Mouse (Mus musculus): ENCODE data around the gene Nudt13. TPM values are rescaled to one million over a fixed set of nuclear protein-coding genes. Genes with fewer than 3 reads are reported as not detected.

The Nudt13 gene
- total and polyA plus RNA-seq, 2 experiments = 10.0 to 13.7 TPM

GRCm38 (mm10) chr14:20340866-20341265 lies 46.4 kb downstream of the Nudt13 start:
- no peak for DNase-seq (ENCODE audit: extremely low read depth, low read depth, low spot score)
- H3K4me1 ChIP-seq (ENCODE audit: control insufficient read depth, insufficient read depth, low read length) = peaks cover 4% of the 10 kb centered on the region
- no peak overlapping the region for H3K9ac ChIP-seq (ENCODE audit: low read depth, low read length)
- H3K27me3 ChIP-seq (ENCODE audit: control insufficient read depth, insufficient read depth, low read length) = no peaks in the 10 kb centered on the region
- H3K36me3 ChIP-seq (ENCODE audit: control insufficient read depth, insufficient read depth, low read length) = peaks cover 26% of the 10 kb centered on the region
- no peaks in the 10 kb centered on the region; the same call in 1 of the 2 replicates for H3K79me2 ChIP-seq (ENCODE audit: control insufficient read depth, insufficient read depth, low read length)
- TF ChIP-seq CTCF (IDR thresholded peaks at IDR 0.05; ENCODE audit: low read depth, low read length) (no peak), POLR2A (IDR thresholded peaks at IDR 0.05; ENCODE audit: extremely low read depth, insufficient read depth, low read length) (no peak)
- H3K27ac ChIP-seq (replicated peaks; ENCODE audit: insufficient read depth, low read depth, low read length) = no peak overlapping the region
- 86% methylated on average over 7 of the region's 7 CpGs for WGBS
- no peak overlapping the region for H3K4me3 ChIP-seq (ENCODE audit: insufficient read depth, low read depth, low read length)

GRCm38 (mm10) chr14:20345885-20346284 lies 51.4 kb downstream of the Nudt13 start:
- Histone ChIP-seq H3K27me3 (ENCODE audit: control insufficient read depth, insufficient read depth, low read length) (no peaks in the 10 kb centered on the region), H3K79me2 (ENCODE audit: control insufficient read depth, insufficient read depth, low read length) (peaks cover 5% of the 10 kb centered on the region; the same call in 1 of the 2 replicates), H3K36me3 (ENCODE audit: control insufficient read depth, insufficient read depth, low read length) (peaks cover 6% of the 10 kb centered on the region), H3K27ac (replicated peaks; ENCODE audit: insufficient read depth, low read depth, low read length) (no peak overlapping the region), H3K4me1 (ENCODE audit: control insufficient read depth, insufficient read depth, low read length) (peaks cover 11% of the 10 kb centered on the region), H3K9ac (ENCODE audit: low read depth, low read length) (no peak overlapping the region), H3K4me3 (ENCODE audit: insufficient read depth, low read depth, low read length) (no peak overlapping the region)
- no peak for TF ChIP-seq CTCF (IDR thresholded peaks at IDR 0.05; ENCODE audit: low read depth, low read length)
- no peak for TF ChIP-seq POLR2A (IDR thresholded peaks at IDR 0.05; ENCODE audit: extremely low read depth, insufficient read depth, low read length)
- 59% methylated on average over 9 of the region's 9 CpGs for WGBS
- DNase-seq (ENCODE audit: extremely low read depth, low read depth, low spot score) = peak; percentile 10

GRCm38 (mm10) chr14:20347441-20347990 lies 53.0 kb downstream of the Nudt13 start:
- no peak for DNase-seq (ENCODE audit: extremely low read depth, low read depth, low spot score)
- TF ChIP-seq POLR2A (IDR thresholded peaks at IDR 0.05; ENCODE audit: extremely low read depth, insufficient read depth, low read length) = no peak

GRCm38 (mm10) chr14:20347991-20348541 lies 53.6 kb downstream of the Nudt13 start, which contains the start of the genes Ecd and Fam149b:
TSS of gene Ecd (minus strand) at chr14:20348121.
TSS of gene Fam149b (plus strand) at chr14:20348162.
- H3K4me1 ChIP-seq (ENCODE audit: control insufficient read depth, insufficient read depth, low read length) = peaks cover 11% of the 10 kb centered on the region
- peak within 1 kb of the TSS; percentile 90 for H3K9ac ChIP-seq (ENCODE audit: low read depth, low read length)
- no peaks in the 10 kb centered on the region for H3K27me3 ChIP-seq (ENCODE audit: control insufficient read depth, insufficient read depth, low read length)
- DNase-seq (ENCODE audit: extremely low read depth, low read depth, low spot score) = peak; percentile 95
- WGBS = under 1% methylated on average over 42 of the region's 42 CpGs
- TF ChIP-seq CTCF (IDR thresholded peaks at IDR 0.05; ENCODE audit: low read depth, low read length) (peak; percentile 32; the same call in 1 of the 2 replicates), POLR2A (IDR thresholded peaks at IDR 0.05; ENCODE audit: extremely low read depth, insufficient read depth, low read length) (0 out of 2 replicates have a peak, but pooled peaks have one; percentile 16)
- peaks cover 5% of the 10 kb centered on the region; the same call in 1 of the 2 replicates for H3K79me2 ChIP-seq (ENCODE audit: control insufficient read depth, insufficient read depth, low read length)
- peak within 1 kb of the TSS; percentile 93 for H3K4me3 ChIP-seq (ENCODE audit: insufficient read depth, low read depth, low read length)
- H3K27ac ChIP-seq (replicated peaks; ENCODE audit: insufficient read depth, low read depth, low read length) = peak within 1 kb of the TSS; percentile 71
- H3K36me3 ChIP-seq (ENCODE audit: control insufficient read depth, insufficient read depth, low read length) = peaks cover 7% of the 10 kb centered on the region

More at GRCm38 (mm10) chr14:20347441-20347990, 53.0 kb downstream of the Nudt13 start:
- peaks cover 11% of the 10 kb centered on the region for H3K4me1 ChIP-seq (ENCODE audit: control insufficient read depth, insufficient read depth, low read length)
- H3K27me3 ChIP-seq (ENCODE audit: control insufficient read depth, insufficient read depth, low read length) = no peaks in the 10 kb centered on the region
- peak overlapping the region; percentile 93 for H3K4me3 ChIP-seq (ENCODE audit: insufficient read depth, low read depth, low read length)
- peak overlapping the region; percentile 87 for H3K9ac ChIP-seq (ENCODE audit: low read depth, low read length)
- peaks cover 5% of the 10 kb centered on the region; the same call in 1 of the 2 replicates for H3K79me2 ChIP-seq (ENCODE audit: control insufficient read depth, insufficient read depth, low read length)
- H3K27ac ChIP-seq (replicated peaks; ENCODE audit: insufficient read depth, low read depth, low read length) = peak overlapping the region; percentile 68
- H3K36me3 ChIP-seq (ENCODE audit: control insufficient read depth, insufficient read depth, low read length) = peaks cover 7% of the 10 kb centered on the region
- WGBS = under 1% methylated on average over 15 of the region's 15 CpGs

GRCm38 (mm10) chr14:20363230-20363629 lies 68.7 kb downstream of the Nudt13 start:
- Histone ChIP-seq H3K4me1 (ENCODE audit: control insufficient read depth, insufficient read depth, low read length) (no peaks in the 10 kb centered on the region), H3K27me3 (ENCODE audit: control insufficient read depth, insufficient read depth, low read length) (no peaks in the 10 kb centered on the region), H3K79me2 (ENCODE audit: control insufficient read depth, insufficient read depth, low read length) (no peaks in the 10 kb centered on the region), H3K4me3 (ENCODE audit: insufficient read depth, low read depth, low read length) (no peak overlapping the region), H3K9ac (ENCODE audit: low read depth, low read length) (no peak overlapping the region), H3K27ac (replicated peaks; ENCODE audit: insufficient read depth, low read depth, low read length) (no peak overlapping the region), H3K36me3 (ENCODE audit: control insufficient read depth, insufficient read depth, low read length) (peaks cover 46% of the 10 kb centered on the region)
- 93% methylated on average over 4 of the region's 4 CpGs for WGBS
- no peak for DNase-seq (ENCODE audit: extremely low read depth, low read depth, low spot score)
- no peak for TF ChIP-seq CTCF (IDR thresholded peaks at IDR 0.05; ENCODE audit: low read depth, low read length)
- TF ChIP-seq POLR2A (IDR thresholded peaks at IDR 0.05; ENCODE audit: extremely low read depth, insufficient read depth, low read length) = no peak

Other genes with a start within 250 kb of the Nudt13 start
- 4.1 and 4.6 TPM in 2 replicates for gene Saysd1, start 156.2 kb upstream of the Nudt13 start, total RNA-seq (2014; rRNA removed)
- 10.0 and 10.9 TPM in 2 replicates for gene Saysd1, start 156.2 kb upstream of the Nudt13 start, polyA plus RNA-seq (2012; rRNA removed)
- gene Kcnk5, start 112.9 kb upstream of the Nudt13 start, total RNA-seq (2014; rRNA removed) = 17.5 and 25.6 TPM in 2 replicates
- 10.3 and 13.8 TPM in 2 replicates for gene Kcnk5, start 112.9 kb upstream of the Nudt13 start, polyA plus RNA-seq (2012; rRNA removed)
- not detected in 2 replicates for gene Kcnk16, start 25.5 kb upstream of the Nudt13 start, total RNA-seq (2014; rRNA removed)
- not detected in 2 replicates for gene Kcnk16, start 25.5 kb upstream of the Nudt13 start, polyA plus RNA-seq (2012; rRNA removed)
- gene Ecd, start 53.4 kb downstream of the Nudt13 start, total RNA-seq (2014; rRNA removed) = 16.7 and 17.5 TPM in 2 replicates
- gene Ecd, start 53.4 kb downstream of the Nudt13 start, polyA plus RNA-seq (2012; rRNA removed) = 13.6 and 14.9 TPM in 2 replicates
- 20.8 and 24.8 TPM in 2 replicates for gene Fam149b, start 53.5 kb downstream of the Nudt13 start, total RNA-seq (2014; rRNA removed)
- 14.6 and 17.5 TPM in 2 replicates for gene Fam149b, start 53.5 kb downstream of the Nudt13 start, polyA plus RNA-seq (2012; rRNA removed)
- 6.6 and 7.9 TPM in 2 replicates for gene Dnajc9, start 94.2 kb downstream of the Nudt13 start, total RNA-seq (2014; rRNA removed)
- 4.6 and 5.7 TPM in 2 replicates for gene Dnajc9, start 94.2 kb downstream of the Nudt13 start, polyA plus RNA-seq (2012; rRNA removed)
- gene Mrps16, start 98.9 kb downstream of the Nudt13 start, total RNA-seq (2014; rRNA removed) = 24.9 and 29.4 TPM in 2 replicates
- gene Mrps16, start 98.9 kb downstream of the Nudt13 start, polyA plus RNA-seq (2012; rRNA removed) = 26.7 and 29.2 TPM in 2 replicates
- gene Cfap70, start 157.5 kb downstream of the Nudt13 start, total RNA-seq (2014; rRNA removed) = under 0.01 TPM in 1 of 2 replicates, not detected in the other
- gene Cfap70, start 157.5 kb downstream of the Nudt13 start, polyA plus RNA-seq (2012; rRNA removed) = not detected in 2 replicates
- gene Anxa7, start 185.4 kb downstream of the Nudt13 start, total RNA-seq (2014; rRNA removed) = 92.6 and 103 TPM in 2 replicates
- gene Anxa7, start 185.4 kb downstream of the Nudt13 start, polyA plus RNA-seq (2012; rRNA removed) = 42.8 and 59.6 TPM in 2 replicates
- 0.18 and 0.20 TPM in 2 replicates for gene Mss51, start 202.2 kb downstream of the Nudt13 start, total RNA-seq (2014; rRNA removed)
- 0.10 and 0.16 TPM in 2 replicates for gene Mss51, start 202.2 kb downstream of the Nudt13 start, polyA plus RNA-seq (2012; rRNA removed)

Data from liver, adult 2 months (tissue).